Mouse (Mus musculus) heart, adult 10 weeks (tissue): ENCODE data around the gene Bpifb3. TPM values are rescaled to one million over a fixed set of nuclear protein-coding genes. Genes with fewer than 3 reads are reported as not detected.

Source experiments
- polyA plus RNA-seq: library from polyadenylated mRNA; stranded (reverse); fragments of 350-450 nt; fragmentation: Illumina TruSeq; extraction: RNeasy Lipid Tissue Mini Kit (QIAGEN cat#74804); gene quantifications from one replicate; pipeline ENCODE4 v1.2.3, GENCODE M21; 2014; ENCODE audit warnings: low read depth, low replicate concordance

Bpifb3 gene
- not detected for polyA plus RNA-seq

DNA sequence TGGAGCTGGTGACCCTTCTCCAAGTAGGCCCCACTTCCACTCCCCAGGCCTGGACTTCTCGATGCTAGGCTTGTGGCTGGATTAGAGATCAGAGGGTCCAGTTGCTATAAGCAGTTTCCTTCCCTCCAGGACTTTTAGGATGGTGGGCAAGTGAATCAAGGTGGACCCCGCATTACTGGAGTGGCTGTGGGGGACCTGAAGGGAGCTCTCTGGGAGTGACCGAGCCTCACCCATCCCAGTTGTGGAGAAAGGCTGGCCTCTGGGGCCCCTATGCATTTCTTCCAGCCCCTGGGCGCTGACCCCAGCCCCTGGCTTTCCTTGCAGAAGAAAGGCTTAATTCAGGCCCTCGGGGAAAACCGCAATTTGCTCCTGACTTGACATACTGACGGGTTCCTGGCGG is at the start of gene Bpifb3:
TSS of gene Bpifb3 (plus strand) at position 301 of the 400 bp plus-strand sequence.

DNA sequence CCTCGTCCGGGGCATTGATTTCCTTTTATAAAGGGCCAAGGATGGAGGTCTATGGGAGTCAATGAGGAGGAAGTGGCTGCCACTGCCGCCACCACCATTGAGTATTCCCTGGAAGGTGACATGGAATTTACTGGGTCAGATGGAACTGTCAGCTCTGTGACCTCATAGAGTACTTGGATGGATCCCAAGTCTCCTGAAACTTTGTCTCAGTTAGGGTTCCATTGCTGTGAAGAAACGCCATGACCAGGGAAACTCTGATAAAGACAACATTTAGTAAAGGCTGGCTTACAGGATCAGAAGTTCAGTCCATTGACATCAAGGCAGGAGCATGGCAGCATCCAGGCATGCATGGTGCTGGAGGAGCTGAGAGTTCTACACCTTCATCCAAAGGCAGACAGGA is 47.0 kb upstream of the Bpifb3 start, which contains the start of gene Sun5:
TSS of gene Sun5 (minus strand) at position 101 of the 400 bp plus-strand sequence.

DNA sequence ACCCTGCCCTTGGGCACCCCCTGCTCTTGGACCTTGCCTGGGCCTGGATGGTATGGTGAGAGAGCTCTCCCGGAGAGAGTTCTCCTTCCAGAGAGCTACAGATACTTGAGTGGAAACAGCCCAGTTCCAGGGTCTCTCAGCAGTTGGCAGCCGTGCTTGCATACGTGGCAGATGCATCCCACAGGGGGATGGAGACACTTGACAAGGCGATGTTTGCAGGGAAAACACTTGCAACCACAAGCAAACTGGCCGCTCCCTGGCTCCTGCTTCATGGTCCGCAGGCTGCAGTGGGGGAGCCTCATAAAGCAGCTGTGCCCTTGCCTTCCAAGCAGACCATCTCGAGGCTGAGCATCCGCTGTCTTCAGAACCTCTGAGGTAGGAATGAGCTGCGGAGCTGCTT is 43.3 kb upstream of the Bpifb3 start, which contains the start of gene Bpifb2:
TSS of gene Bpifb2 (plus strand) at position 301 of the 400 bp plus-strand sequence.

GRCm38 (mm10) chr2:153900088-153900487 is 17.9 kb upstream of the Bpifb3 start, which contains the start of gene Bpifb6:
Bpifb6 (plus strand) TSS chr2:153900388.

GRCm38 (mm10) chr2:153937843-153938242 is 19.8 kb downstream of the Bpifb3 start, which contains the start of gene Bpifb4:
Bpifb4 (plus strand) TSS chr2:153938212.

DNA sequence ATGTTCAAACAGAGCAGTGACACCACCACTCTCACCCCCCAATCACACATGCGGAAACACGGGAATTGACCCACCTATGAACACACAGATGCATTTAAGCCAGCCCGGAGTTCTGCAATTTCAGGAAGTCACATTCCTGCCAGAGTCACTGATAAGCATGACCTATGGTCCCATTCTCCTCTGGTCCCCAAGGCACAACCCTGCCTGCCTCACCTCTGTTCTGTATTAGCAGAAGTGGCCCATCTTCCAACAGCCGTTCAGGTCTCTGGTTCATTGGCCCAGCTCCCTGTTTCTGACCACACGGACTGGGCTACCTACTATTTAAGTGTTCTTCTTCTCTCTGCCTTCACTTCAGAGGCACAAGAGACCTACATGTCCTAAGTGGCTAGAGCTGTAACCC is 56.6 kb downstream of the Bpifb3 start, which contains the start of gene Bpifa6:
TSS of gene Bpifa6 (plus strand) at position 364 of the 400 bp plus-strand sequence.

Other genes with a start within 250 kb of the Bpifb3 start
- not detected for gene Dnmt3c, start 221.6 kb upstream of the Bpifb3 start, polyA plus RNA-seq
- 51.7 TPM for gene Mapre1, start 177.0 kb upstream of the Bpifb3 start, polyA plus RNA-seq
- gene Efcab8, start 138.3 kb upstream of the Bpifb3 start, polyA plus RNA-seq, result not detected
- gene Sun5, start 47.1 kb upstream of the Bpifb3 start, polyA plus RNA-seq, result not detected
- gene Bpifb2, start 43.2 kb upstream of the Bpifb3 start, polyA plus RNA-seq, result not detected
- not detected for gene Bpifb6, start 17.8 kb upstream of the Bpifb3 start, polyA plus RNA-seq
- not detected for gene Bpifb4, start 20.0 kb downstream of the Bpifb3 start, polyA plus RNA-seq
- gene Bpifa6, start 56.7 kb downstream of the Bpifb3 start, polyA plus RNA-seq, result not detected
- gene Bpifa2, start 90.0 kb downstream of the Bpifb3 start, polyA plus RNA-seq, result not detected
- not detected for gene Bpifa3, start 212.1 kb downstream of the Bpifb3 start, polyA plus RNA-seq
- gene Bpifa1, start 224.7 kb downstream of the Bpifb3 start, polyA plus RNA-seq, result not detected
- gene Bpifa5, start 244.4 kb downstream of the Bpifb3 start, polyA plus RNA-seq, result not detected